Mouse (Mus musculus) embryo, embryonic 11.5 days (tissue): Measurements from ENCODE around the gene Tle6.

ENCODE experiments used
- DNase-seq: peaks from one replicate; pipeline ENCODE4 v3.0.0-alpha.2; 2012; ENCODE audit warnings: low read depth, low spot score

Tle6 gene

GRCm38 (mm10) chr10:81541803-81542202 is 59.1 kb downstream of the Tle6 start:
- DNase-seq = no peak

GRCm38 (mm10) chr10:81541363-81541762 is 59.5 kb downstream of the Tle6 start:
- no peak for DNase-seq
